Mouse (Mus musculus) midbrain, embryonic 13.5 days (tissue): ENCODE measurements around the gene Gcnt4. TPM values are rescaled to one million over a fixed set of nuclear protein-coding genes. Genes with fewer than 3 reads are reported as not detected.
"Not testable (repeated sequence)": the region's sequence is repeated elsewhere in the genome, so short reads cannot be mapped to it uniquely, and the experiment has no call there.

Experiments used
- ATAC-seq: fragments of 200-750 bp; cut with Nextera tagmentation; 2 replicates; pipeline ENCODE4 v1.8.0; 2017; ENCODE audit warnings: mild to moderate bottlenecking, moderate TSS enrichment, moderate library complexity
- H3K27ac ChIP-seq: fragments of 300-500 bp; sonication (generic); 2 replicates; pipeline ENCODE4 v1.5.1; 2015; ENCODE audit warnings: inconsistent platforms, mild to moderate bottlenecking, moderate library complexity
- H3K27me3 ChIP-seq: fragments of 300-500 bp; sonication (generic); 2 replicates; pipeline ENCODE4 v1.6.1; 2015; ENCODE audit warnings: mild to moderate bottlenecking, inconsistent platforms
- H3K36me3 ChIP-seq: fragments of 300-500 bp; sonication (generic); 2 replicates; pipeline ENCODE4 v1.6.1; 2015; ENCODE audit warnings: mild to moderate bottlenecking, inconsistent platforms
- H3K4me1 ChIP-seq: fragments of 300-500 bp; sonication (generic); replicated peaks from 2 replicates; pipeline ENCODE4 v1.6.1; 2015; ENCODE audit warnings: inconsistent platforms
- H3K4me2 ChIP-seq: fragments of 300-500 bp; sonication (generic); replicated peaks from 2 replicates; pipeline ENCODE4 v1.6.1; 2015; ENCODE audit warnings: moderate library complexity, mild to moderate bottlenecking, inconsistent platforms
- H3K4me3 ChIP-seq: fragments of 300-500 bp; sonication (generic); replicated peaks from 2 replicates; pipeline ENCODE4 v1.5.1; 2015; ENCODE audit warnings: mild to moderate bottlenecking, inconsistent platforms
- H3K9ac ChIP-seq: fragments of 300-500 bp; sonication (generic); replicated peaks from 2 replicates; pipeline ENCODE4 v1.6.1; 2015; ENCODE audit warnings: mild to moderate bottlenecking, inconsistent platforms
- H3K9me3 ChIP-seq: fragments of 300-500 bp; sonication (generic); 2 replicates; pipeline ENCODE4 v1.6.1; 2016; ENCODE audit warnings: mild to moderate bottlenecking, inconsistent platforms
- WGBS: fragments of 180-500 bp; shearing (Covaris S2); methylation state at CpG from one replicate; pipeline ENCODE4 v1.1.7; 2015; 5-methylcytosine and 5-hydroxymethylcytosine counted together
- polyA plus RNA-seq: library from polyadenylated mRNA; unstranded; fragments of >200 nt; fragmentation: Nextera tagmentation; extraction: Ambion mirVana; gene quantifications from 2 replicates; pipeline ENCODE4 v1.2.1, GENCODE M21; 2015

The Gcnt4 gene
- polyA plus RNA-seq: 0.12 and 0.15 TPM in 2 replicates

DNA sequence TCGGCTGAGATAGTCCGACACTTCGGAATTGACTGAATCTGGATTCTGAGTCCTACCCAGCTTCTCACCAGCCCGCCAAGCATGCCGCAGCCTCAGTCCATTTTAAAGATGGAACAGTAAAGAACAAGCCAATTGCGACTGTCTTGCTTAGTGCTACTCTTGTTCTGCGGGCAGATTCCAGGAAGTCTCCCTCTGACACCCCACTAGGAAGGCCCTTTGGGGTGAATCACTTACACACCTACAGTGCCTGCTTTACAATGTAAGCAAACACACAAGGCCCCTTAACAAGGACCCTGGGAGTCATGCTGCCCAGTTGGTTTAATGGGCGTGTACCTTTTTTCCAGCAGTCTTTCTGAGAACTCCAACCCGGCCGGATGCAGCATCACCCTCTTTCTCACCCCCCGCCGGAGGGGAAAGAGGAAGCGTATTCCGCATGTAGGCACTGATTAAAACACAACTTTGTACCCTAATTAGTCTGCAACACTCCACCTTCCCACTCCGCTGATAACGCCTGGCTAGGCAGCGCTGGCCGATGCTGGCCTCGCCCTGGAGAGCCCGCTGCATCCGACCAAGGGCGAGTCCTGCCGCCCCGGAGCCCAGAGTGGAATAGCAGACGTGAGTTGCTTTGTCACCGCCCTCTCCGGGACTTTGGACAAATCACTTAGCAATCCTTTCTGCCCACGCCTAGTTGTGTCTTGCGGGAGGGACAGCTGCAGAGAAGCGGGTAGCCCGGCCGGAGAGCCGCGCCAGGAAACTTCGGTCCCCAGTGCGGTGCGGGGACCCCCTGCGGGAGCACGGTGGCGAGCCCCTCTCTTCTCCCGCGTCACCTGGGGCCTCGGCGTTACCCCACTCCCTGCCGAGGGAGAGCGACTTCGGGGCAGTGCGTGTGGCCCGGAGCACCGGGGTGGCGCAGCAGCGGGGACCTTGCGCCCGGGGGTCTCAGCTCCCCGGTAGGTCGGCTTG, at the start of gene Gcnt4:
TSS of gene Gcnt4 (plus strand) at position 691 of the 963 bp plus-strand sequence.
- Histone ChIP-seq H3K9ac (peak within 1 kb of the TSS; percentile 72), H3K27ac (no peak within 1 kb of the TSS), H3K4me2 (peak within 1 kb of the TSS; percentile 100), H3K4me3 (peak within 1 kb of the TSS; percentile 67), H3K27me3 (peaks cover 39% of the 10 kb centered on the region), H3K36me3 (no peaks in the 10 kb centered on the region), H3K9me3 (no peaks in the 10 kb centered on the region), H3K4me1 (peaks cover 19% of the 10 kb centered on the region)
- 11% methylated on average over 51 of the region's 56 CpGs for WGBS
- peak; percentile 83 for ATAC-seq

DNA sequence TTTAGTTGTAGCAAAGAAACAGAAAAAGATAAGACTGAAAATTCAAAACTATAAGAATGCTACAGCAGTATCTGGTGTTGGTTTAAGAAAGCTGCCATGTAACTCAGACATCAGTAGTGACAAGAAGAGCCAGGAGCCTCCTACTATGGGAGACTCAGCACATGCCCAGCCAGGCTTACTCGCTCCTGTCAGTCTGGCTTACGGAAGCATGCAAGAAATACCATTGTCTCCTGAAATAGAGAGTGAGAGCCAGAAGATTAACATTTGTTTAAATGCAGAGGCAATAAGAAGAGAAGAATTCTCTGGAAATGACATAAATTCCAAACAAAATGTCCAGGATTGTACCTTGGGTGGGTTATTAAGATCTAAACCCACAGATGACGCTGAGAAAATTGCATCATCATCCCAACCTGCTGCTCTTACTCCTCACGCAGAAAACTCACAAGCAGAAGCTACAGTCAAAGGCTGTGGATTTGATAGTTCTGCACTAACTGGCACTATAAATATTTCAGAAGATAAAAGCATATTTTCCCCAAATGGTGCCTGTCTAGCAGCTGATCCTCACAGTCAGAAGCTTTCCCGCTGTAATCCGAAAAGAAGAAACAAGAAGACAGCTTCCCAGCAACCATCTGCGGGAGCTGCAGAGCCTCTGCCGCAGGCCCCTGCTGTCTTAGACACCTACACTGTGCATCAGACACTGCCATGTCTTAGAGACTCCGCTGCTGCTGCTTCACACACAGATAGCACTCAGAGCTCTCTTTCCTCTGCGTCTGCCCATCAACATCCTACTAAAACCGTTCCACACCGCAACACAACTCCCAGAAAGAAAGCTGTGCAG, 46.0 kb upstream of the Gcnt4 start:
- Histone ChIP-seq H3K4me1 (peaks cover 7% of the 10 kb centered on the region; the same call in 1 of the 2 replicates), H3K36me3 (no peaks in the 10 kb centered on the region), H3K4me2 (no peak overlapping the region; the same call in 1 of the 2 replicates), H3K27me3 (no peaks in the 10 kb centered on the region), H3K4me3 (no peak overlapping the region), H3K27ac (no peak overlapping the region), H3K9ac (0 out of 2 replicates have a peak overlapping the region, but pooled peaks have one; percentile 28), H3K9me3 (no peaks in the 10 kb centered on the region)
- ATAC-seq: no peak
- 40% methylated on average over 12 of the region's 12 CpGs for WGBS

GRCm38 (mm10) chr13:96884534-96884933, 40.0 kb upstream of the Gcnt4 start:
- Histone ChIP-seq H3K27me3 (no peaks in the 10 kb centered on the region), H3K9ac (no peak overlapping the region), H3K4me2 (no peak overlapping the region), H3K36me3 (no peaks in the 10 kb centered on the region), H3K4me3 (no peak overlapping the region), H3K9me3 (no peaks in the 10 kb centered on the region), H3K4me1 (no peaks in the 10 kb centered on the region), H3K27ac (no peak overlapping the region)
- ATAC-seq: no peak
- WGBS: 41% methylated on average over 1 of the region's 1 CpGs

DNA sequence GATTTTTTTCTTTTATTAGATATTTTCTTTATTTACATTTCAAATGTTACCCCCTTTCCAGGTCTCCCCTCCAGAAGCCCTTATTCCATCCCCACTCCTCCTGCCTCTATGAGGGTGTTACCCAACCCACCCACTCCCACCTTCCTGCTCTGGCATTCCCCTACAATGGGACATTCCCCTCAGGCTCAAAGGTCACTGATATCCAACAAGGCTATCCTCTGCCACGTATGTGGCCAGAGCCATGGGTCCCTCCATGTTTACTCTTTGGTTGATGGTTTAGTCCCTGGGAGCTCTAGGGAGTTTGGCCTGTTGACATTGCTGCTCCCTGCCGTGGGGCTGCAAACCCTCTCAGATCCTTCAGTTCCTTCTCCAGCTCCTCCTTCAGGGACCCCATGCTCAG, 34.5 kb upstream of the Gcnt4 start:
- no peak overlapping the region for H3K4me2 ChIP-seq
- no peaks in the 10 kb centered on the region for H3K27me3 ChIP-seq
- H3K9me3 ChIP-seq: no peaks in the 10 kb centered on the region
- H3K4me3 ChIP-seq: no peak overlapping the region
- no peak overlapping the region for H3K27ac ChIP-seq
- no peaks in the 10 kb centered on the region for H3K36me3 ChIP-seq
- no peak for ATAC-seq
- WGBS: 62% methylated on average over 2 of the region's 2 CpGs
- H3K9ac ChIP-seq: no peak overlapping the region
- H3K4me1 ChIP-seq: no peaks in the 10 kb centered on the region

DNA sequence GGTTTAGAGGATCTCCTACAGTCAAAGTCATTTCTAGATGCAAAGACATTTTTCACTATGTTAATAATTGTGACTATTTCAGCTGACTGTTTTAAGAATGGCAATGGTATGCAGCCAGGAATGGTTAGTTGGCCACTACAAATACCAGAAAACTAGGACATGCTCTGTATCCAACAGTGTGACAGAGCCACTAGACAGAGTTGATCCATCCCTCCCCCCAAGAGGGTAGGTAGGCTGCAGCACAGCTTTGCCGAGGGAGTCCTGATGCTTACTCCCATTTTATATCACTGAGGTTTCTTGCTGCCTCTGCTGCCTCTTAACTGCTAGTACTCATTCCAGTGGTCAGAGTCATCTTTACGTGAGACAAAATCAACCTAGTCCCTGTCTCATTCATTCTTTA, 29.3 kb upstream of the Gcnt4 start:
- no peaks in the 10 kb centered on the region for H3K27me3 ChIP-seq
- H3K9me3 ChIP-seq: no peaks in the 10 kb centered on the region
- no peak overlapping the region for H3K4me2 ChIP-seq
- no peak overlapping the region for H3K4me3 ChIP-seq
- no peaks in the 10 kb centered on the region for H3K4me1 ChIP-seq
- no peaks in the 10 kb centered on the region for H3K36me3 ChIP-seq
- ATAC-seq: no peak
- WGBS: 87% methylated on average over 2 of the region's 2 CpGs
- H3K9ac ChIP-seq: no peak overlapping the region
- H3K27ac ChIP-seq: no peak overlapping the region

GRCm38 (mm10) chr13:96906717-96907116, 17.8 kb upstream of the Gcnt4 start:
- H3K4me1 ChIP-seq: no peaks in the 10 kb centered on the region; the same call in 1 of the 2 replicates
- H3K36me3 ChIP-seq: no peaks in the 10 kb centered on the region
- WGBS: 63% methylated on average over 3 of the region's 3 CpGs
- no peak overlapping the region for H3K4me2 ChIP-seq
- no peak overlapping the region for H3K9ac ChIP-seq
- H3K4me3 ChIP-seq: no peak overlapping the region
- H3K27ac ChIP-seq: no peak overlapping the region
- H3K27me3 ChIP-seq: no peaks in the 10 kb centered on the region
- no peak for ATAC-seq
- H3K9me3 ChIP-seq: no peaks in the 10 kb centered on the region

GRCm38 (mm10) chr13:96911202-96911601, 13.3 kb upstream of the Gcnt4 start:
- H3K9me3 ChIP-seq: no peaks in the 10 kb centered on the region
- H3K4me1 ChIP-seq: no peaks in the 10 kb centered on the region
- no peak overlapping the region for H3K4me2 ChIP-seq
- H3K27ac ChIP-seq: no peak overlapping the region
- 86% methylated on average over 3 of the region's 3 CpGs for WGBS
- no peak overlapping the region for H3K4me3 ChIP-seq
- ATAC-seq: no peak
- no peak overlapping the region for H3K9ac ChIP-seq
- no peaks in the 10 kb centered on the region for H3K27me3 ChIP-seq
- H3K36me3 ChIP-seq: no peaks in the 10 kb centered on the region

- ATAC-seq, H3K4me3 ChIP-seq, H3K9ac ChIP-seq, H3K27ac ChIP-seq, H3K9me3 ChIP-seq, H3K4me2 ChIP-seq, H3K36me3 ChIP-seq: not testable (repeated sequence)
- WGBS: 95% methylated on average over 4 of the region's 4 CpGs
- H3K27me3 ChIP-seq: peaks cover 39% of the 10 kb centered on the region
- H3K4me1 ChIP-seq: peaks cover 19% of the 10 kb centered on the region
These were observed 1.4 kb upstream of the Gcnt4 start for GRCm38 (mm10) chr13:96923134-96923533.

DNA sequence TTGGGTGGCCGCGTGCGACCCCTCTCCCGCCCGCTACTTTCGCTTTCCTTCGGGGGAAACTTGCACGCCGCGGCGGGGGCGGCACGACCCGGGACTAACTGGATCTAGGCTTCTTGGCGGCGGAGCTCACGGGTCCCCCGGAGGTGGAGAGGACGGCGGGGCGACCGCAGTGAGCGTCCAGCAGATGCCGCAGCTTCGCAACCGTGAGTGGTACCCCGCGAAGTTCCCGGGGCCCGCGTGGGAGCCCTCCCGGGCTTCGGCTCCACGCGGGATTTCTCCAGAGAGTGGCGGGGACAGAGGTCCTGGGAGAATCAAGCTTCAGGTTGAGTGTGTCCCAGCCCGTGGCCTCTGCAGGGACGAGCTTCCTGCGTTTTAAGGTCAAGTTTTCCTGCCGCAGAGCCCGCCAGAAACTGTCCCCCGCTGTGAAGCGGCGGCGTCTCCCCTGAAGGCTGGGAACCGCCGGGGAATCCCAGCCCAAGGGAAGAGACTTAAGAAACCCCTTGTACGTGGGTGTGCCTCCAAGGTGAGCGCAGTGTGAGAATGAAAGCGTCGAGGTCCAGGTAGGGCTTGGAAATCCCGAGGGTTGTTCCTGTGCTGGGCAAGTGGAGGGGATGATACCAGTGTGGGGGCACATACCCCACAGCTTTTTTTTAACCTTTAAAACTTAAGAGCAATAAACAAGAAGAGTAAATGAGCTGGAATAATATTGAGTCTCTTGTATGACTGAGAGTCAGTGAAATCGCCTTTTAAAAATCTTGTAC, 676 bp downstream of the Gcnt4 start:
- H3K36me3 ChIP-seq: no peaks in the 10 kb centered on the region
- H3K27me3 ChIP-seq: peaks cover 39% of the 10 kb centered on the region
- H3K9me3 ChIP-seq: no peaks in the 10 kb centered on the region
- WGBS: under 1% methylated on average over 49 of the region's 53 CpGs
- peak overlapping the region; percentile 72 for H3K9ac ChIP-seq
- ATAC-seq: peak; percentile 65
- peak overlapping the region; percentile 100 for H3K4me2 ChIP-seq
- H3K4me1 ChIP-seq: peaks cover 19% of the 10 kb centered on the region
- H3K27ac ChIP-seq: no peak overlapping the region
- peak overlapping the region; percentile 67 for H3K4me3 ChIP-seq

- Histone ChIP-seq H3K27ac (no peak overlapping the region), H3K4me3 (no peak overlapping the region), H3K9ac (no peak overlapping the region), H3K36me3 (no peaks in the 10 kb centered on the region), H3K9me3 (no peaks in the 10 kb centered on the region), H3K27me3 (peaks cover 39% of the 10 kb centered on the region), H3K4me2 (no peak overlapping the region), H3K4me1 (peaks cover 19% of the 10 kb centered on the region)
- WGBS: 43% methylated on average over 10 of the region's 10 CpGs
- no peak for ATAC-seq
These were observed 1.7 kb downstream of the Gcnt4 start for GRCm38 (mm10) chr13:96925991-96926725.

DNA sequence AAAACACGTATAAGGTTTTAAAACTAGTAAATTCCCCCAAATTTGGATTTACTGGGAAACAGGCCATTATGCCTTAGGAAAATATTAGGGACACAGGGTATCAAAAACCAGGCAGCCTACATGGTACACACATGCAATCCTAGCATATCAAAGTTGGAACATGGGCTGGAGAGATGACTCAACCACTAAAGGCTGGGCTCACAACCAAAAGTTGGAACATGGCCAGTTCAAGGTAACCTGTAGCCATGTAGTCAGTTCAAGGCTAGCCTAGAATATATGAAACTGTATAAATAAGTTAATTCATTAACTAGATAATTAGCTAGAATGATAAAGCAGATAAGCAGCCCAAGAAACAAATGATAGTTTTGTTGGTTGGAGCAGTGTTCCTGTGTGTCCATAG, 3.3 kb downstream of the Gcnt4 start:
- ATAC-seq: no peak
- no peak overlapping the region for H3K4me3 ChIP-seq
- peaks cover 39% of the 10 kb centered on the region for H3K27me3 ChIP-seq
- no peak overlapping the region for H3K4me2 ChIP-seq
- H3K4me1 ChIP-seq: peaks cover 19% of the 10 kb centered on the region
- no peaks in the 10 kb centered on the region for H3K9me3 ChIP-seq
- no peak overlapping the region for H3K27ac ChIP-seq
- no peak overlapping the region for H3K9ac ChIP-seq
- WGBS: 89% methylated on average over 1 of the region's 1 CpGs
- H3K36me3 ChIP-seq: no peaks in the 10 kb centered on the region
